ENCODE assay signal across 21 mouse cellular contexts in genomic region chr1:152550973-152551372, GRCm38 (mm10).
DNase-seq lines count a peak whose midpoint lies in the region; ATAC-seq lines count a peak whose summit lies in the region.
"Had no signal": no experiment of that assay in that cellular context is flagged by ENCODE, and none has a peak within 500 bp of the region (broad histone marks: within the 10 kb centered on the region; RNA-seq: fewer than 3 reads in every experiment).

No protein-coding gene starts in this region.

- no peaks in the 10 kb centered on the region for H3K9me3 ChIP-seq in heart, embryonic 14.5 days (ENCODE audit: control insufficient read depth, low read length)
- peaks cover 3% of the 10 kb centered on the region; the same call in 1 of the 2 replicates for H3K9me3 ChIP-seq in limb, embryonic 13.5 days
- no peaks in the 10 kb centered on the region for H3K9me3 ChIP-seq in limb, embryonic 10.5 days (replicated peaks)
- H3K9me3 ChIP-seq in intestine, embryonic 14.5 days (ENCODE audit: control insufficient read depth, low read length), result no peaks in the 10 kb centered on the region
- no peaks in the 10 kb centered on the region for H3K9me3 ChIP-seq in stomach, embryonic 16.5 days (replicated peaks; ENCODE audit: control insufficient read depth, low read length)
- H3K9me3 ChIP-seq: hindbrain, embryonic 13.5 days; liver, embryonic 13.5 days; midbrain, embryonic 12.5 days; neural tube, embryonic 13.5 days had no signal

- peak overlapping the region; percentile 24 to 70; a peak in 3 of 4 replicates for H3K27ac ChIP-seq in heart, embryonic 14.5 days (replicated peaks in 1 of 2; ENCODE audit: control insufficient read depth in 1 of 2, insufficient read depth in 1 of 2, low read depth in 2 of 2, low read length in 2 of 2)
- H3K27ac ChIP-seq in limb, embryonic 13.5 days, result peak overlapping the region; percentile 2
- H3K27ac ChIP-seq in limb, embryonic 10.5 days, result no peak overlapping the region
- peak overlapping the region; percentile 83 for H3K27ac ChIP-seq in intestine, embryonic 14.5 days (ENCODE audit: low read depth)
- H3K27ac ChIP-seq in stomach, embryonic 16.5 days (ENCODE audit: low read length), result peak overlapping the region; percentile 88
- H3K27ac ChIP-seq: hindbrain, embryonic 13.5 days; liver, embryonic 13.5 days; macrophage; midbrain, embryonic 12.5 days; neural tube, embryonic 13.5 days had no signal

- no peak overlapping the region for H3K4me3 ChIP-seq in heart, embryonic 14.5 days (ENCODE audit: control insufficient read depth in 1 of 2, insufficient read depth in 1 of 2, low read depth in 1 of 2, low read length in 2 of 2)
- H3K4me3 ChIP-seq in limb, embryonic 13.5 days, result no peak overlapping the region
- no peak overlapping the region for H3K4me3 ChIP-seq in limb, embryonic 10.5 days
- no peak overlapping the region for H3K4me3 ChIP-seq in intestine, embryonic 14.5 days (ENCODE audit: low read depth, low read length)
- no peak overlapping the region for H3K4me3 ChIP-seq in stomach, embryonic 16.5 days (replicated peaks; ENCODE audit: low read length)
- H3K4me3 ChIP-seq: hindbrain, embryonic 13.5 days; liver, embryonic 13.5 days; midbrain, embryonic 12.5 days; neural tube, embryonic 13.5 days had no signal

- no peak overlapping the region for H3K9ac ChIP-seq in heart, embryonic 14.5 days (ENCODE audit: low read length)
- H3K9ac ChIP-seq in limb, embryonic 13.5 days, result no peak overlapping the region
- H3K9ac ChIP-seq in intestine, embryonic 14.5 days (ENCODE audit: low read length), result no peak overlapping the region
- no peak overlapping the region for H3K9ac ChIP-seq in stomach, embryonic 16.5 days (ENCODE audit: low read length)
- H3K9ac ChIP-seq: hindbrain, embryonic 13.5 days; liver, embryonic 13.5 days; midbrain, embryonic 12.5 days; neural tube, embryonic 13.5 days had no signal

- peaks cover 78% of the 10 kb centered on the region for H3K36me3 ChIP-seq in heart, embryonic 14.5 days (ENCODE audit: control insufficient read depth, insufficient read depth, low read length)
- H3K36me3 ChIP-seq in limb, embryonic 13.5 days, result peaks cover 27% of the 10 kb centered on the region
- H3K36me3 ChIP-seq in limb, embryonic 10.5 days, result peaks cover 87% of the 10 kb centered on the region
- peaks cover 51% of the 10 kb centered on the region for H3K36me3 ChIP-seq in intestine, embryonic 14.5 days (ENCODE audit: control insufficient read depth, insufficient read depth, low read length)
- H3K36me3 ChIP-seq in stomach, embryonic 16.5 days (ENCODE audit: control insufficient read depth, insufficient read depth, low read length), result peaks cover 10% of the 10 kb centered on the region; the same call in 1 of the 2 replicates

- no peak for DNase-seq in heart, postnatal 4 days
- DNase-seq in limb, embryonic 10.5 days (ENCODE audit: low spot score), result no peak
- no peak for DNase-seq in intestine, embryonic 14.5 days (ENCODE audit: low spot score)
- DNase-seq in left cerebral cortex, adult 11 months (ENCODE audit: low spot score), result no peak
- DNase-seq: adrenal gland, postnatal 36 days; cerebellum, adult 2 months; gastrocnemius, postnatal 10 days; kidney, adult 11 months; layer of hippocampus, postnatal 36 days; left cerebral cortex, postnatal 4 days; liver, embryonic 13.5 days; right cerebral cortex, postnatal 14 days; thymus, postnatal 36 days had no signal

- no peak for ATAC-seq in heart, embryonic 14.5 days (ENCODE audit: insufficient number of reproducible peaks, insufficient read depth, low FRiP score, low read depth)
- no peak for ATAC-seq in limb, embryonic 13.5 days (ENCODE audit: low FRiP score, low read depth)
- ATAC-seq in intestine, embryonic 14.5 days (replicated peaks; ENCODE audit: low FRiP score, low TSS enrichment, low read depth), result no peak; the same call in 1 of the 2 replicates
- ATAC-seq in stomach, embryonic 16.5 days (ENCODE audit: insufficient read depth, low FRiP score), result peak; percentile 56
- ATAC-seq: forebrain, embryonic 16.5 days had no signal

- no peak overlapping the region; the same call in 1 of the 2 replicates for H3K4me2 ChIP-seq in heart, embryonic 14.5 days (ENCODE audit: low read length)
- no peak overlapping the region for H3K4me2 ChIP-seq in limb, embryonic 13.5 days (replicated peaks)
- no peak overlapping the region for H3K4me2 ChIP-seq in intestine, embryonic 14.5 days (ENCODE audit: low read length)
- H3K4me2 ChIP-seq in stomach, embryonic 16.5 days (ENCODE audit: low read depth, low read length), result no peak overlapping the region
- H3K4me2 ChIP-seq: hindbrain, embryonic 13.5 days; liver, embryonic 13.5 days; midbrain, embryonic 12.5 days; neural tube, embryonic 13.5 days had no signal

- peaks cover 10 to 27% of the 10 kb centered on the region in 2 experiments for H3K4me1 ChIP-seq in heart, embryonic 14.5 days (ENCODE audit: control insufficient read depth in 2 of 2, insufficient read depth in 2 of 2, low read length in 2 of 2)
- H3K4me1 ChIP-seq in limb, embryonic 13.5 days, result peaks cover 70% of the 10 kb centered on the region
- H3K4me1 ChIP-seq in limb, embryonic 10.5 days, result peaks cover 23% of the 10 kb centered on the region
- H3K4me1 ChIP-seq in intestine, embryonic 14.5 days (replicated peaks; ENCODE audit: control insufficient read depth, insufficient read depth, low read length), result peaks cover 32% of the 10 kb centered on the region
- peaks cover 29% of the 10 kb centered on the region for H3K4me1 ChIP-seq in stomach, embryonic 16.5 days (ENCODE audit: control insufficient read depth, insufficient read depth, low read length)
- H3K4me1 ChIP-seq: liver, embryonic 13.5 days had no signal

- WGBS in heart, embryonic 14.5 days, result 51% methylated on average over 3 of the region's 3 CpGs
- WGBS in limb, embryonic 13.5 days, result 78% methylated on average over 3 of the region's 3 CpGs
- WGBS in limb, embryonic 10.5 days, result 90% methylated on average over 3 of the region's 3 CpGs
- 50% methylated on average over 3 of the region's 3 CpGs for WGBS in intestine, embryonic 14.5 days
- WGBS in stomach, embryonic 16.5 days, result 44% methylated on average over 3 of the region's 3 CpGs

- H3K27me3 ChIP-seq in heart, embryonic 14.5 days (ENCODE audit: control insufficient read depth, insufficient read depth, low read length), result no peaks in the 10 kb centered on the region
- H3K27me3 ChIP-seq in limb, embryonic 13.5 days, result no peaks in the 10 kb centered on the region
- H3K27me3 ChIP-seq in limb, embryonic 10.5 days (ENCODE audit: low read depth, poor library complexity, severe bottlenecking), result no peaks in the 10 kb centered on the region
- H3K27me3 ChIP-seq in intestine, embryonic 14.5 days (replicated peaks; ENCODE audit: control insufficient read depth, insufficient read depth, low read length), result no peaks in the 10 kb centered on the region
- no peaks in the 10 kb centered on the region for H3K27me3 ChIP-seq in stomach, embryonic 16.5 days (ENCODE audit: control insufficient read depth, insufficient read depth, low read length)
- H3K27me3 ChIP-seq: hindbrain, embryonic 13.5 days; liver, embryonic 13.5 days; midbrain, embryonic 12.5 days; neural tube, embryonic 13.5 days had no signal
